Mouse (Mus musculus) subcutaneous adipose tissue, adult 2 months (tissue): Measurements from ENCODE around the gene Gm29554. TPM values are rescaled to one million over a fixed set of nuclear protein-coding genes. Genes with fewer than 3 reads are reported as not detected.

ENCODE experiments used
- polyA plus RNA-seq: library from polyadenylated mRNA; depleted of rRNA; stranded (reverse); fragments of >200 nt; gene quantifications from 2 replicates; pipeline ENCODE4 v1.2.3, GENCODE M21; 2012; ENCODE audit warnings: low replicate concordance; rRNA removed

Gene Gm29554
- not detected in 2 replicates for polyA plus RNA-seq

DNA sequence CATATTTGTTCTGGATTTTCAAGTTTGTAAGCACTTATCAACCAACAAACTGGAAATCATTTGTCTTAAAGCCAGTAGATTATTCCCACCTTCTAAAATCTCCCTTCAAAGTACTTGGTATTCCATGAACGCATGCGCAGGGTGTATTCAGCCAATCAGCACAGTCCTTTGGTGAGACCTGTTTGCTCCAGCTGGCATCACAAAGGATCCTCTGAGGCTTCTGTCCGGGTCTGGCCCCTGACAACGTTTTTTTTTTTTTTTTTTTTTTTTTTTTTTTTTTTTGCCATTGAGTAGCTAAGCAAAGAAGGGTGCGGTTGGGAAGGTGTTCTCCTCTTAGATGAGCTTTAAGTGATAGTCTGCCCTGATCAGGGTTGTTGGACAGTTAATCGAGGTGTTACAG lies at the start of gene Gm29554:
TSS of gene Gm29554 (plus strand) at position 301 of the 400 bp plus-strand sequence.

Other genes starting within 250 kb of the Gm29554 start
- not detected in 2 replicates for gene Gm20812, start 108.0 kb downstream of the Gm29554 start, polyA plus RNA-seq